Mouse (Mus musculus): Measurements from ENCODE around the gene Strn3.

- TF ChIP-seq CTCF (IDR thresholded peaks at IDR 0.05; ENCODE audit: insufficient read depth, low read depth, low read length) (no peak), POLR2A (IDR thresholded peaks at IDR 0.05; ENCODE audit: insufficient read depth, low read depth, low read length) (no peak)
These were observed 18.0 kb upstream of the Strn3 start for GRCm38 (mm10) chr12:51709741-51710140.

Measured in olfactory bulb, adult 2 months (tissue).